Mouse (Mus musculus) limb, embryonic 11.5 days (tissue): ENCODE data around the gene Mfsd9. TPM values are rescaled to one million over a fixed set of nuclear protein-coding genes. Genes with fewer than 3 reads are reported as not detected.

Source experiments
- ATAC-seq: fragments of 200-750 bp; cut with Nextera tagmentation; 2 replicates; pipeline ENCODE4 v1.8.0; 2017; ENCODE audit warnings: low read depth; ENCODE audit not compliant: insufficient number of reproducible peaks, low FRiP score, low TSS enrichment
- DNase-seq: peaks from one replicate; pipeline ENCODE4 v3.0.0-alpha.2; 2015; ENCODE audit warnings: low spot score
- H3K27ac ChIP-seq: fragments of 300-500 bp; sonication (generic); replicated peaks from 2 replicates; pipeline ENCODE4 v1.5.1; 2014; ENCODE audit warnings: low read depth, mild to moderate bottlenecking, low read length
- H3K27me3 ChIP-seq: fragments of 300-500 bp; sonication (generic); 2 replicates; pipeline ENCODE4 v1.6.1; 2014; ENCODE audit warnings: mild to moderate bottlenecking, low read length, mixed read lengths; ENCODE audit not compliant: control insufficient read depth, insufficient read depth
- H3K36me3 ChIP-seq: fragments of 300-500 bp; sonication (generic); 2 replicates; pipeline ENCODE4 v1.6.1; 2014; ENCODE audit warnings: mild to moderate bottlenecking, low read length, moderate library complexity, mixed read lengths; ENCODE audit not compliant: control insufficient read depth, insufficient read depth
- H3K4me1 ChIP-seq: fragments of 300-500 bp; sonication (generic); 2 replicates; pipeline ENCODE4 v1.6.1; 2014; ENCODE audit warnings: low read length, mixed read lengths; ENCODE audit not compliant: control insufficient read depth, insufficient read depth
- H3K4me2 ChIP-seq: fragments of 300-500 bp; sonication (generic); 2 replicates; pipeline ENCODE4 v1.6.1; 2014; ENCODE audit warnings: low read depth, mild to moderate bottlenecking, moderate library complexity; ENCODE audit not compliant: severe bottlenecking
- H3K4me3 ChIP-seq: fragments of 300-500 bp; sonication (generic); 2 replicates; pipeline ENCODE4 v1.5.1; 2014; ENCODE audit warnings: low read depth, low read length
- H3K9ac ChIP-seq: fragments of 300-500 bp; sonication (generic); 2 replicates; pipeline ENCODE4 v1.6.1; 2014; ENCODE audit warnings: mild to moderate bottlenecking, low read length
- H3K9me3 ChIP-seq: fragments of 300-500 bp; sonication (generic); 2 replicates; pipeline ENCODE4 v1.6.1; 2016; ENCODE audit warnings: low read length; ENCODE audit not compliant: control insufficient read depth
- WGBS: fragments of 180-500 bp; shearing (Covaris S2); extraction: QIAGEN DNeasy Blood & Tissue Kit; methylation state at CpG from one replicate; pipeline ENCODE4 v1.1.7; 2014; 5-methylcytosine and 5-hydroxymethylcytosine counted together
- polyA plus RNA-seq: library from polyadenylated mRNA; unstranded; fragments of >200 nt; fragmentation: Nextera tagmentation; extraction: Ambion mirVana; gene quantifications from 2 replicates; pipeline ENCODE4 v1.2.1, GENCODE M21; 2014

Mfsd9 gene
- polyA plus RNA-seq, 1 experiment from 2014 or later, result 2.9 TPM

- 97% methylated on average over 1 of the region's 1 CpGs for WGBS
Measured at GRCm38 (mm10) chr1:40795508-40795907, 5.0 kb upstream of the Mfsd9 start.

GRCm38 (mm10) chr1:40789666-40790233, 737 bp downstream of the Mfsd9 start:
- Histone ChIP-seq H3K9ac (peak overlapping the region; percentile 58; the same call in 1 of the 2 replicates), H3K4me3 (peak overlapping the region; percentile 63), H3K4me1 (no peaks in the 10 kb centered on the region), H3K4me2 (peak overlapping the region; percentile 64), H3K27me3 (no peaks in the 10 kb centered on the region), H3K36me3 (no peaks in the 10 kb centered on the region), H3K9me3 (no peaks in the 10 kb centered on the region), H3K27ac (no peak overlapping the region)
- ATAC-seq (no peak), DNase-seq (no peak)
- 42% methylated on average over 5 of the region's 5 CpGs for WGBS

More at GRCm38 (mm10) chr1:40795508-40795907, 5.0 kb upstream of the Mfsd9 start:
- Histone ChIP-seq H3K4me1 (no peaks in the 10 kb centered on the region), H3K27ac (no peak overlapping the region), H3K9ac (no peak overlapping the region), H3K36me3 (no peaks in the 10 kb centered on the region), H3K4me2 (no peak overlapping the region), H3K9me3 (no peaks in the 10 kb centered on the region), H3K27me3 (no peaks in the 10 kb centered on the region), H3K4me3 (no peak overlapping the region)
- no peak for DNase-seq
- no peak for ATAC-seq

- Histone ChIP-seq H3K4me1 (no peaks in the 10 kb centered on the region), H3K27ac (no peak overlapping the region), H3K4me3 (no peak overlapping the region), H3K9me3 (no peaks in the 10 kb centered on the region), H3K27me3 (no peaks in the 10 kb centered on the region), H3K4me2 (no peak overlapping the region), H3K36me3 (no peaks in the 10 kb centered on the region), H3K9ac (no peak overlapping the region)
- ATAC-seq (no peak), DNase-seq (no peak)
- 88% methylated on average over 6 of the region's 6 CpGs for WGBS
Measured at GRCm38 (mm10) chr1:40788956-40789355, 1.5 kb downstream of the Mfsd9 start.

GRCm38 (mm10) chr1:40785876-40786445, 4.5 kb downstream of the Mfsd9 start:
- no peak overlapping the region for H3K9ac ChIP-seq
- 90% methylated on average over 11 of the region's 11 CpGs for WGBS
- no peak for ATAC-seq
- no peaks in the 10 kb centered on the region for H3K4me1 ChIP-seq
- no peak for DNase-seq
- H3K27ac ChIP-seq, result no peak overlapping the region
- no peaks in the 10 kb centered on the region for H3K9me3 ChIP-seq
- H3K27me3 ChIP-seq, result no peaks in the 10 kb centered on the region
- no peak overlapping the region for H3K4me3 ChIP-seq
- no peak overlapping the region for H3K4me2 ChIP-seq
- H3K36me3 ChIP-seq, result no peaks in the 10 kb centered on the region

- ATAC-seq (no peak), DNase-seq (no peak)
- Histone ChIP-seq H3K9me3 (no peaks in the 10 kb centered on the region), H3K27me3 (no peaks in the 10 kb centered on the region), H3K36me3 (no peaks in the 10 kb centered on the region), H3K4me2 (no peak overlapping the region), H3K4me3 (no peak overlapping the region), H3K9ac (no peak overlapping the region), H3K4me1 (no peaks in the 10 kb centered on the region), H3K27ac (no peak overlapping the region)
- 90% methylated on average over 9 of the region's 9 CpGs for WGBS
Measured at GRCm38 (mm10) chr1:40784306-40784705, 6.2 kb downstream of the Mfsd9 start.

- no peak for ATAC-seq
- 88% methylated on average over 7 of the region's 7 CpGs for WGBS
Measured at GRCm38 (mm10) chr1:40783450-40783849, 7.0 kb downstream of the Mfsd9 start.

DNA sequence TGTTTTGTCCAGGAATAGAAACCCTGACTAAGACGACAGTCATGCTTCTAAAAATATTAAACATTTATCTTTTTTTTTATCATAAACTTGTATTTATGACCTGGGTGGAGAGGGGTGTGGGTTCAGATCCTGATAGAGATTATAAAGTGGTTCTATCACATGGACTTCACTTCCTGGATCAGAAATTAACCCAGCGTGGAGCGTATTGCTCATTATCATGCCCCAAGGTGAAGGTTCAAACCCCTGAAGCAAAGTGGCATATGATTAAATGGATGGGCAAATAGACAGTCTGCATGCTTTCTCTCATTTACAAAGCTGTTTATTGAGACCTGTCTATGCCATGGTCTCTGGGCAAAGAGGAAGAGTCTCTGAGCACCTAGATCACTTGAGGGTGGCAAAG, 13.7 kb downstream of the Mfsd9 start:
- Histone ChIP-seq H3K4me1 (no peaks in the 10 kb centered on the region), H3K36me3 (no peaks in the 10 kb centered on the region), H3K27me3 (no peaks in the 10 kb centered on the region), H3K9me3 (no peaks in the 10 kb centered on the region), H3K4me2 (no peak overlapping the region), H3K27ac (no peak overlapping the region), H3K9ac (no peak overlapping the region), H3K4me3 (no peak overlapping the region)
- DNase-seq, result no peak
- no peak for ATAC-seq
- 88% methylated on average over 3 of the region's 3 CpGs for WGBS

More at GRCm38 (mm10) chr1:40783450-40783849, 7.0 kb downstream of the Mfsd9 start:
- Histone ChIP-seq H3K27ac (no peak overlapping the region), H3K4me1 (no peaks in the 10 kb centered on the region), H3K4me2 (no peak overlapping the region), H3K27me3 (no peaks in the 10 kb centered on the region), H3K36me3 (no peaks in the 10 kb centered on the region), H3K9me3 (no peaks in the 10 kb centered on the region), H3K9ac (no peak overlapping the region), H3K4me3 (no peak overlapping the region)
- DNase-seq, result no peak

DNA sequence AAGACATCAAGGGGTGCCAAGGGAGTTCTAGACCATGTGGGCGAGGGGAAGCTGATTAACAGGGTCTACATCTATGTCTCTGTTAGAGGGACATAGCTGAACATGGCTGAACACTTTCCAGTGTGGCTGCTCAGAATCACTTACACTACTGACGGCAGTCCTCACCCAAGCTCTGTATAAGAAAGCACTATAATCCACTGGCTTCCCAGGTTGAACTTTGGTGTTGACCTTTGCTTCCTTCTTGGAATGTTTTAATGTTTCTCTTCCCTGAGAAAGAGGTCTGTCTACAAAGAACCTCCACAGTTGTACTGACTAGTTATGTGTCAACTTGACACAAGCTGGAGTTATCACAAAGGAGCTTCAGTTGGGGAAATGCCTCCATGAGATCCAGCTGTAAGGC, 14.4 kb downstream of the Mfsd9 start:
- Histone ChIP-seq H3K27ac (no peak overlapping the region), H3K9me3 (no peaks in the 10 kb centered on the region), H3K4me2 (no peak overlapping the region), H3K9ac (no peak overlapping the region), H3K36me3 (no peaks in the 10 kb centered on the region), H3K4me3 (no peak overlapping the region), H3K4me1 (no peaks in the 10 kb centered on the region), H3K27me3 (no peaks in the 10 kb centered on the region)
- WGBS, result 67% methylated on average over 2 of the region's 2 CpGs
- DNase-seq (no peak), ATAC-seq (no peak)

GRCm38 (mm10) chr1:40774040-40774439, 16.4 kb downstream of the Mfsd9 start:
- DNase-seq, result no peak
- Histone ChIP-seq H3K27ac (no peak overlapping the region), H3K9me3 (no peaks in the 10 kb centered on the region), H3K27me3 (no peaks in the 10 kb centered on the region), H3K4me3 (no peak overlapping the region), H3K4me1 (no peaks in the 10 kb centered on the region), H3K36me3 (no peaks in the 10 kb centered on the region), H3K4me2 (no peak overlapping the region), H3K9ac (no peak overlapping the region)
- no peak for ATAC-seq
- 90% methylated on average over 10 of the region's 10 CpGs for WGBS
